Mouse (Mus musculus): Measurements from ENCODE around the gene Gimap7.
"Not testable (repeated sequence)": the region's sequence is repeated elsewhere in the genome, so short reads cannot be mapped to it uniquely, and the experiment has no call there.

Gene Gimap7

GRCm38 (mm10) chr6:48718455-48718854 lies at the start of gene Gimap7, which contains the start of gene Gm28053:
Gene Gimap7, plus strand, starts transcription at chr6:48718621.
Gene Gm28053, plus strand, starts transcription at chr6:48718607.
- DNase-seq (ENCODE audit: low read depth, low spot score) = no peak

GRCm38 (mm10) chr6:48669446-48669969 lies 48.9 kb upstream of the Gimap7 start:
- DNase-seq (ENCODE audit: low read depth, low spot score) = no peak

- DNase-seq (ENCODE audit: low read depth, low spot score) = no peak
Measured at GRCm38 (mm10) chr6:48674291-48675058, 43.9 kb upstream of the Gimap7 start.

DNA sequence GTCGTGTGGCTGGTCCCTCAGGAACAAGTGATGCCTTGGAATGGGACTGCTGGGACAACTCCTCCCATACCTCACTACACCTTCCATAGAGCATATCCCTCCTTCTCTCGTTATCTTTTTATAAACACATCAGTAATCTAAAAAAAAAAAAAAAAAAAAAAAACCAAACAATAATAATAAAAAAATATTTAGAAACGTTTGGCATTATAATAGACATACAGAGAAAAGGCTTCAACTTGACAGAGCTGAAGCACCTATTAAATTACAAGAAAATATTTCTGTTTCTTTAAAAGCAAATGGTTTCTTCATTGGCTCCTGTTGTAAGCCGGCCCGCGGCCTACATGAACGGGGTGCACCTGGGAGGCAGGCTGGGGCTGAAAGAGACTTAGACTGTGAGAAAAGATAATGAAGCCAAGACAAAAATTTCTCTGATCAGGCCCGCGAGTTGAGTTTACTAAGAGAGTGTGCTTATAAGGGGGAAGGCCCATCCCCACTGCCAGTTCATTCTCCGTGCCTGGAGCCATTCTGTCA lies 43.0 kb upstream of the Gimap7 start:
- DNase-seq (ENCODE audit: low read depth, low spot score) = no peak

DNA sequence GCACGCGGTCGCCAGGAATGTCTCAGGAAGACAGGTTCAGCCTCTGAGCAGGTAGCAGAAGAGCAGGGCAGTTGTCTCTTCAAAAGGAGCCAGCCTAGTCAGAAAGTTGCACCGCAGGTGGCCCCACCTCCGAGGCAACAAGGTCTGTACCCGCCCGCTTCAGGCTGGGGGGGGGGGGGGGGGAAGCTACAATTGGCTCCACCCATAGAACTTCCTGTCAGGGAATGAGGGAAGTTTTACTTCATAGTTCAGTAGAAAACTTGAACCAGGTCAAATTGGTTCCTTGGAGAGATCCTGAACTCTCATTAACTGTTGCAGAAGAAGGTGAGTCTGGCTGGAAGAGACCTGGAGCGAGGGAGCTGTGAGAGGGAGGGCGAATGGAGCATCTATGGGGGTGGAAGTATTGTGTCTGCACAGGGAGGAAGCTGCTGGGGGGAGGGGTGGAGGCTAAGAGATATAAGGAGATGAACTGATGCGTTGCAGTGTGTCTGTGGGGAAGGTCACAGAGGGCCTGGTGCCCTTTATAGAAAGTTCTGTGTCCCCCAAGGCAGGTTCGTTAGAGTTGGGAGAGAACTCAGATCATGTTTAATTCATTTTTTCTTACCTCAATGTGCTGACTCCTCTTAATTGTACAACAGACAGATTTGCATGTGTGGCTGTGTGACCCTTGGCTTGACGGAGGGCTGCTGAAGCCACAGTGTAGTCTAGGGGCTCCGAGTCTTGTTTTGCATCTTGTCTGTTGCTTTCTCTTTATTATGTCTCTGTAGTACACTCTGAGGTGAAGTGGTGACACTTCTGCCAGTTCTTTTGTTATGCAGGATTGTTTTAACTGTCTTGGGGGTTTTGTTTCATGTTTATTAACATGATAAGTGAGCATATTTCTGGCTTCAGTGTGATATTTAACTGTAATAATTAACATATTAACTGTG lies 42.2 kb upstream of the Gimap7 start, which contains the start of gene Gimap9:
Gene Gimap9 (plus strand): TSS at position 199 of the 929 bp plus-strand sequence.
- DNase-seq (ENCODE audit: low read depth, low spot score) = peak; percentile 36

DNA sequence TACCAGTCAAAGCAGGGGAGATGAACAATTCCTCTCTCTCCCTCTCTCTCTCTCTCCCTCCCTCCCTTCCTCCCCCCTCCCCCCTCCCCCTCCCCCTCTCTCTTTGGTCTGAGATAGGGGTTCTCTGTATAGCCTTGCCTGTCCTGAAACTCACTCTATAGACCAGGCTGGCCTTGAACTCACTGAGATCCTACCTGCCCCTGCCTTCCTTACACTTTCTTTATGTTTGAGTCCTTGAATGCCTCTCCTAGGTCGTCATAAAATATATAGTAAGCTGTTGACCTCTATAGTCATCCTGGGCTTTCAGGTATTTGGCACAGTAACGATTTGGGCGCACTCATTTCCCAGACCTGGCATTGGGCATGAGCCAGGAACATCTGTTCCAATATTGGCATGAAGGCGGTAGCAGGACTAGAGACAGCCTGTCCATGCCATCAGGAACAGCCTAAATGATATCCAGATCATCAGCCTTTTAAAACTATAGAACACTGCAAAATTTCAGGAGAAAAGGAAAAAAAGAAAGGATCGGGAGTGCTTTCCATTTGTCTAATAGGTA lies 41.5 kb upstream of the Gimap7 start:
- no peak for DNase-seq (ENCODE audit: low read depth, low spot score)

GRCm38 (mm10) chr6:48677492-48678345 lies 40.7 kb upstream of the Gimap7 start:
- DNase-seq (ENCODE audit: low read depth, low spot score) = no peak

DNA sequence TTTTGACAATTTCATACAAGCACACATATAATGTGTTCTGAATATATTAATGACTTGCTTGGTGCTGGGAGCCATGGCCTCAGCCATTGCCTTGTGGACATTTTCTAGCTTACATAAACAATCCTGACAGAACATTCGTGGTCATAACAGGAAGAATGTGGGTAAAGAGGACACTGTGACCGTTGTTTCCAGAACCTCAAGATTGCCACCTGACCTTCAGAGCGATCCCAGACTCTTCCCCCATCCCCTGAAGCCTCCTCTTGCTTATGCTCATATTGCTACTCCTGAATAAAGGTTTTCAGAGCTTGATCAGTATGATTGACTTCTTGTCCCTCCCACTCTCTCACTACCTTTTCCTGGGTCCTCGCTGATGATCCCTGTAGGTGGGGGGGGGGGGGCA lies 40.0 kb upstream of the Gimap7 start:
- no peak for DNase-seq (ENCODE audit: low read depth, low spot score)

- no peak for DNase-seq (ENCODE audit: low read depth, low spot score)
Measured at GRCm38 (mm10) chr6:48679701-48680100, 38.7 kb upstream of the Gimap7 start.

DNA sequence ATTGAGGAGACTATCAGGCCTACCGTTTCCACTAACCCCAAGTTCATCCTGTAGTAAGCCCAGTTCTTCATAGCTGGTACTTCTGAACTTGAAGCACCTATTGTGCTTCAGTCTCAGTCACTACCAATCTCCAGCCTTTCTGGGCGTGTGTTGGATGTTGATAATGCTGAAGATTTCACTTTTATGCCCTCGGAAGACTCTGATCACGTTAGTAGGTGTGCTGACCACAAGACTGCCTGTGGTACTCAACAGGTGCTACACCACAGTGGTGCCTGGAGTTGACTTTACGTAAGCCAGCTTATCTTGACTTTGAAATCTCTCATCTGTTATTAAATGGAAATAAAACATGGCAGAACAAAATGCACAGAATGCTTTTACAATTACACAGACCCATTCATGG lies 38.0 kb upstream of the Gimap7 start:
- no peak for DNase-seq (ENCODE audit: low read depth, low spot score)

DNA sequence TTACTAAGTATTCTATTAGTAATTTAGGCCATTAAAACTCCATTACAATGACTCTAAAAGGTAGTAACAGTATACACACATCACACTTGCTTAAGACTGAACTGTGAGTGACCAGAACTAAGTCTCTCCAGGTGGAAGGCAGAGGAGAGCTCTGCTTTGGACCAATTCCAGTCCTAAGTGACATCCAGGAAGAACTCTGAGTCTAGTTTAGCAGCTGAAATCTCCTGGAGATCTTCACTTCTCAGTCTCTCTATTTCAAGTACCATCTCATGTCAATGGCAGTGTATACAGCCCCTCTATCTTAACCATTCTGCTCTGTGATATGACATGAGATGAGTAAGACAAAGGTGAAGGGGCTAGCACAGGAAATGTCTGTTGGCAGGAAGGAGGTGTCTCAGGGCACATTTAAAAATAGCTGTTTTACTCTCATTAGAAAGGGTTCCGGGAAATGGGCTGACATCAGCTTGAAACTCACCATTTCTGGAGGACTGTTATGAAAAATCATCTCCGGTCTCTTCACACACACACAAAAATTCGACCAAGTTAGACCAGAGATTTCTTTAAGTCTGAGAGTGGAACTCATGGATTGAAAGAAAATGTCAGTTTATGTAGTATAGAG lies 36.8 kb upstream of the Gimap7 start:
- DNase-seq (ENCODE audit: low read depth, low spot score) = no peak

DNA sequence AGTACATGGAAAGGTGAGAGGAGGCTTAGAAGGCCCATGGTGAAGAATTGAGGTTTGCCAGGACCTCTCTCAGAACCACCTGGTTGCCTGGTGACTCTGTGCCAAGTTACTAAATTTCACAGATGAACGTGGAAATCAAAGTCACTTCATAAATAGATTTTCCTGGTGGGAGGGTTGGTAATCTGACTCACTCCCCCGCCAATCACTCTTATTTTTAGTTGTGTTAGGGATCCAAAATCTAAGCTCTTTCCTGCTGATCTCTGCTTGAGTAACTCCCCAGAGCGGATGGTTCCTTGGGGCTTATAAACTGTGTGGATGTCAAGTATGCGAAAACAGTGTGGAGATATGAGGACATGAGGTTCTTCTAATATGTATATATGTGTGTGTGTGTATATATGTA lies 36.1 kb upstream of the Gimap7 start:
- no peak for DNase-seq (ENCODE audit: low read depth, low spot score)

GRCm38 (mm10) chr6:48683263-48683821 lies 35.1 kb upstream of the Gimap7 start:
- DNase-seq (ENCODE audit: low read depth, low spot score) = not testable (repeated sequence)

DNA sequence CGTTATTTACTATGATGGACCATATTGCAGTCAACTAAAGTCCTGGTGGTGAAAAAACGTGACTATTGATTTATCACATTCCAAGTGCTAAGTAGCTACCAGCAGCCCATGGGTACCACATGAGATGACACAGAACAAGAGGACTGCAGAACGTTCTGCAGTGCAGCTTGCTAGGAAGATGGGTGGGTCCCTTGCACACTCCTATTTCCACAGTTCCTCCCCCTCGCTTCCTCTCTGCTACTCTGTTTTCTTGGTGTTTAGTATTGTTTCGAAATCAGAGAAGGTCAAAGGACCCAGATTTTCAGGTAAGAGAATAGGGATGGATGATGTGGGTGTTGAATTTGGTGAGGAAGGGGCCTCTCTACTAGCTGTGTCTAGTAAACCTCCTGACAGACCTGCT lies 34.1 kb upstream of the Gimap7 start, which contains the start of gene Gimap4:
Gene Gimap4 (plus strand): TSS at position 231 of the 400 bp plus-strand sequence.
- DNase-seq (ENCODE audit: low read depth, low spot score) = no peak

DNA sequence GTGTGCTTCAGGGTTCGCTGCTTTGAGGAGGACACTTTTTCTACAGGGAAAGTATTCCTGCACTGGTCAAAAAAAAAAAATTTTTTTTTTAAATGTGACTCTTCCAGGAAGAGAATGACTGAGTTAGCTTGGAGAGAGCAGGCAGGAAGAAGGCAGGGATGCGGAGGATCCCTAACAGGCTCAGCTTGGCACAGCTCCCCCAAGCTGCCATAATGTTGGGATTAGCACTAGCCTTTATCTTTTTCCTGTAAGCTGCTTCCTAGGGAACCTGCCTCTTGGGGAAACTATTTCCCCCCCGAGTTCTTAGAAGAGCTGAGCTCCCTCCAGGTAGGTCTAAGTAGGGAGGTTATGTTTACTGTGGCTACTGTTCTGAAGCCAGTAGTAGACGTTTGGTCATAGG lies 33.6 kb upstream of the Gimap7 start:
- DNase-seq (ENCODE audit: low read depth, low spot score) = no peak

DNA sequence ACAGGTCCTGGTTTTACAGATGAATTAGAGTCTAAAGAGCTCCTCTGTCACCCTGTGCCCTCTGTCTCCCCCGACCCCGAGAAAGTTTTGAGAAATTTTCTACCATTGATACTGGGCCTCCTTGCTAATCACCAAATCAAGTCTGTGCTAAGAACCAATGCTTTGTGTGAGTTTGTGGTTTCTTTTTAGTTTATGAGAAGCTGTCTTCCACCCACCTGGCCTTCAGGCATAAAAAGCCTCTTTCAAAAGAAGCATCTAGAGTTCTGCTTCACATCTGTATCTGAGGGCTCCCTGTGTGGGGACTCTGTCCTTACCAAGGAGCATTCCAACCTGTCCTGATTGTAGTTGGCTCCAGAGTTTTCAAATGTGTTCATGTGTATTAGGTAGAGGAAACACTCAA lies 33.2 kb upstream of the Gimap7 start:
- no peak for DNase-seq (ENCODE audit: low read depth, low spot score)

- no peak for DNase-seq (ENCODE audit: low read depth, low spot score)
Measured at GRCm38 (mm10) chr6:48685694-48686665, 32.4 kb upstream of the Gimap7 start.

DNA sequence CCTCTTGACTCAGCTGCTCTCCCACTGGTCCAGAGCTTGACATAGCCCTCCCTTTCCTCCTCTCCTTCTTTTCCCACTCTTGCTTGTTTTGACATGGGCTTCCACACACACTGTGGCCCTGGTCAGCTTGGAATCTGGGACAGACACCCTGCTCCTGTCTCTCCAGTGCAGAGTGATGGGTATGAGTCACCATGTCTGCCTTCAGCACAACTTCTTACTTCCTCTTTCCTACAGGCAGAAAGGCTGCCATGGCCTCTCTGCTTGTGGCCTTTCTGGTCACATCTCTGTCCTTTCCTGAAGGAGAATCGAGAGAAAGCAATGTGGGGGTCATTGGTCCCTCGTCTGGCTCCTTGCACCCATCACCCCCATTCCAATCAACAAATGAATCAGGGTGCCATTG lies 31.3 kb upstream of the Gimap7 start:
- no peak for DNase-seq (ENCODE audit: low read depth, low spot score)

GRCm38 (mm10) chr6:48689320-48689719 lies 29.1 kb upstream of the Gimap7 start:
- DNase-seq (ENCODE audit: low read depth, low spot score) = no peak
